Mouse (Mus musculus): ENCODE data around the gene Zfp287. TPM values are rescaled to one million over a fixed set of nuclear protein-coding genes. Genes with fewer than 3 reads are reported as not detected.
"Not testable (repeated sequence)": the region's sequence is repeated elsewhere in the genome, so short reads cannot be mapped to it uniquely, and the experiment has no call there.

Zfp287 gene
- polyA plus RNA-seq (2016; fragmentation: Nextera tagmentation; extraction: Ambion mirVana), result 16.9 and 18.7 TPM in 2 replicates

- peaks cover 16% of the 10 kb centered on the region for H3K36me3 ChIP-seq
- H3K27ac ChIP-seq, result peak within 1 kb of the TSS; percentile 77
- peak within 1 kb of the TSS; percentile 71 for H3K4me2 ChIP-seq (replicated peaks)
- ATAC-seq (ENCODE audit: insufficient number of reproducible peaks, insufficient read depth, low FRiP score, low TSS enrichment), result peak; percentile 95
- no peaks in the 10 kb centered on the region for H3K27me3 ChIP-seq
- 0 out of 2 replicates have a peak, but pooled peaks cover 4% of the 10 kb centered on the region for H3K4me1 ChIP-seq
- H3K9me3 ChIP-seq, result no peaks in the 10 kb centered on the region
- peak within 1 kb of the TSS; percentile 77 for H3K9ac ChIP-seq
- 1% methylated on average over 48 of the region's 48 CpGs for WGBS
- H3K4me3 ChIP-seq, result peak within 1 kb of the TSS; percentile 78
Measured at GRCm38 (mm10) chr11:62731311-62732021, at the start of gene Zfp287. Gene Zfp287, minus strand, starts transcription at chr11:62731905.

GRCm38 (mm10) chr11:62776510-62776909 lies 44.8 kb upstream of the Zfp287 start:
- ATAC-seq (ENCODE audit: insufficient number of reproducible peaks, insufficient read depth, low FRiP score, low TSS enrichment), result no peak
- WGBS, result 93% methylated on average over 7 of the region's 7 CpGs
- Histone ChIP-seq H3K27me3 (no peaks in the 10 kb centered on the region), H3K27ac (no peak overlapping the region), H3K9ac (no peak overlapping the region), H3K4me2 (replicated peaks) (no peak overlapping the region), H3K4me1 (no peaks in the 10 kb centered on the region), H3K9me3 (peaks cover 53% of the 10 kb centered on the region), H3K36me3 (peaks cover 51% of the 10 kb centered on the region), H3K4me3 (no peak overlapping the region)

DNA sequence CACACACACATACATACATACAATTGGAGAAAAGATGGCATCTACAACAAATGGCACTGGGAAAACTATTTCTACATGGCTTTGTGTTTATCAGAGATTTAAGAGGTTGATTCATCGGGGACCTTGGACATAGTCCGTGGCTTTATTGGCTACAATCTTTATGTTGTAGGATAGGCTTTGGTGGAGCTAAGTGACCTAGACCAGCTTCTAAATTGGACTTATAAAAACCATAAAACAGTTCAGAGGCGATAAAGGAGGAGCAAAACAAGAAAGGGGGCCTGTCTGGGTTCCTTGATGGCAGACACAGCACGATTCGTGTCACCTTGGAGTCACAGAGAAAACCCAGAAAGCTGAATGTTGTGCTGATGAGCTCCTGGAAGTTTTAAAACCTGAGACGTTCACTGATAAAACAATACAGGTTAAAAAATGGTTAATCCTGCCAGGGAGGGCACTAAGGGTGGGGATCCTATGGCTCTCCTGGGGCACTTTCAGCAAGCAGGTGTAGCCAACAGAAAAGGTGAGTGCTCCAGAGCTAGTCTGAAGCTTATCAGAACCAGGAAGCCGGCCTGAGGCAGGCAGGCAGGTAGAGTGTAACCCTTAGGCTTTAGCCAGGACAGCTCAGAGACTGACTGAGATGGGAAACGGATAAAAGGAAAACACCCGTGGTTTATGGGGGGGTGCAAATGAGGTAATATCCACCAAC lies 29.2 kb upstream of the Zfp287 start:
- H3K4me2 ChIP-seq (replicated peaks), result no peak overlapping the region
- H3K4me1 ChIP-seq, result 0 out of 2 replicates have a peak, but pooled peaks cover 3% of the 10 kb centered on the region
- peaks cover 4% of the 10 kb centered on the region for H3K27me3 ChIP-seq
- H3K36me3 ChIP-seq, result no peaks in the 10 kb centered on the region
- H3K9me3 ChIP-seq, result no peaks in the 10 kb centered on the region
- 74% methylated on average over 9 of the region's 9 CpGs for WGBS
- no peak overlapping the region for H3K9ac ChIP-seq
- H3K4me3 ChIP-seq, result no peak overlapping the region
- ATAC-seq (ENCODE audit: insufficient number of reproducible peaks, insufficient read depth, low FRiP score, low TSS enrichment), result no peak
- no peak overlapping the region for H3K27ac ChIP-seq

- no peak overlapping the region for H3K9ac ChIP-seq
Measured at GRCm38 (mm10) chr11:62758491-62758890, 26.8 kb upstream of the Zfp287 start.

GRCm38 (mm10) chr11:62757906-62758305 lies 26.2 kb upstream of the Zfp287 start:
- Histone ChIP-seq H3K9me3 (no peaks in the 10 kb centered on the region), H3K4me2 (replicated peaks) (no peak overlapping the region), H3K9ac (no peak overlapping the region), H3K27ac (no peak overlapping the region), H3K36me3 (no peaks in the 10 kb centered on the region), H3K27me3 (peaks cover 4% of the 10 kb centered on the region), H3K4me1 (0 out of 2 replicates have a peak, but pooled peaks cover 3% of the 10 kb centered on the region), H3K4me3 (no peak overlapping the region)
- 78% methylated on average over 6 of the region's 6 CpGs for WGBS
- ATAC-seq (ENCODE audit: insufficient number of reproducible peaks, insufficient read depth, low FRiP score, low TSS enrichment), result no peak

More at GRCm38 (mm10) chr11:62758491-62758890, 26.8 kb upstream of the Zfp287 start:
- Histone ChIP-seq H3K36me3 (no peaks in the 10 kb centered on the region), H3K4me3 (no peak overlapping the region), H3K4me1 (0 out of 2 replicates have a peak, but pooled peaks cover 3% of the 10 kb centered on the region), H3K27me3 (peaks cover 4% of the 10 kb centered on the region), H3K9me3 (no peaks in the 10 kb centered on the region), H3K4me2 (replicated peaks) (no peak overlapping the region), H3K27ac (no peak overlapping the region)
- ATAC-seq (ENCODE audit: insufficient number of reproducible peaks, insufficient read depth, low FRiP score, low TSS enrichment), result no peak
- WGBS, result 88% methylated on average over 11 of the region's 11 CpGs

- Histone ChIP-seq H3K4me1 (0 out of 2 replicates have a peak, but pooled peaks cover 3% of the 10 kb centered on the region), H3K9me3 (no peaks in the 10 kb centered on the region), H3K27me3 (peaks cover 4% of the 10 kb centered on the region), H3K9ac (0 out of 2 replicates have a peak overlapping the region, but pooled peaks have one; percentile 30), H3K4me3 (peak overlapping the region; percentile 22), H3K4me2 (replicated peaks) (peak overlapping the region; percentile 50), H3K27ac (no peak overlapping the region), H3K36me3 (no peaks in the 10 kb centered on the region)
- no peak for ATAC-seq (ENCODE audit: insufficient number of reproducible peaks, insufficient read depth, low FRiP score, low TSS enrichment)
- WGBS, result 6% methylated on average over 7 of the region's 7 CpGs
Measured at GRCm38 (mm10) chr11:62757143-62757507, 25.4 kb upstream of the Zfp287 start.

- Histone ChIP-seq H3K36me3 (no peaks in the 10 kb centered on the region), H3K9ac (0 out of 2 replicates have a peak overlapping the region, but pooled peaks have one; percentile 30), H3K4me2 (replicated peaks) (peak overlapping the region; percentile 50), H3K27ac (no peak overlapping the region), H3K9me3 (no peaks in the 10 kb centered on the region), H3K4me3 (peak overlapping the region; percentile 22), H3K4me1 (0 out of 2 replicates have a peak, but pooled peaks cover 3% of the 10 kb centered on the region), H3K27me3 (peaks cover 4% of the 10 kb centered on the region)
- 6% methylated on average over 36 of the region's 36 CpGs for WGBS
- ATAC-seq (ENCODE audit: insufficient number of reproducible peaks, insufficient read depth, low FRiP score, low TSS enrichment), result peak; percentile 98
Measured at GRCm38 (mm10) chr11:62756456-62757142, 24.9 kb upstream of the Zfp287 start.

- H3K36me3 ChIP-seq, result no peaks in the 10 kb centered on the region
- 0 out of 2 replicates have a peak, but pooled peaks cover 3% of the 10 kb centered on the region for H3K4me1 ChIP-seq
- H3K9ac ChIP-seq, result no peak within 1 kb of the TSS
- 86% methylated on average over 8 of the region's 8 CpGs for WGBS
- H3K4me2 ChIP-seq (replicated peaks), result no peak within 1 kb of the TSS
- no peak within 1 kb of the TSS for H3K4me3 ChIP-seq
- no peaks in the 10 kb centered on the region for H3K9me3 ChIP-seq
- peaks cover 13% of the 10 kb centered on the region for H3K27me3 ChIP-seq
- no peak within 1 kb of the TSS for H3K27ac ChIP-seq
- ATAC-seq (ENCODE audit: insufficient number of reproducible peaks, insufficient read depth, low FRiP score, low TSS enrichment), result no peak
Measured at GRCm38 (mm10) chr11:62752780-62753179, 21.1 kb upstream of the Zfp287 start, which contains the start of gene Gm10428. Gene Gm10428, plus strand, starts transcription at chr11:62753100.

DNA sequence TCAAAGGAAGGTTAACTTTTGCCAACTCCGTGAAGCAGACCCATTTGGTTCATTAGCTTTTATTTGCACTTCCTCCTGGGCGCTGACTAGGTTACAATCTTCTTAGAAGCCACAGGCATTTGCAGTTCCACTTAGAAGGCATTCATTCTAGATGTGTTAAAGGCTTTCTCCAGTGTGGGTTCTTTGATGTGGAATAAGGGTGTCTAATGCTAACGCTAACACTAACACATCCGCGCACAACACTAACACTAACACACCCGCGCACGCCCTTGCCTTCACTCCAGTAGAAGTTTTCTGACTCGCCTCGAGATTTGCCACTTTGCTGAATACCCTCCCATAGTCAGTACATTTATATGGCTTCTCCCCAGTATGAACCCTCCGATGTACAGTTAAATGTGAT lies 20.5 kb upstream of the Zfp287 start:
- Histone ChIP-seq H3K27ac (no peak overlapping the region), H3K9ac (no peak overlapping the region), H3K4me1 (0 out of 2 replicates have a peak, but pooled peaks cover 1% of the 10 kb centered on the region), H3K4me3 (no peak overlapping the region), H3K36me3 (no peaks in the 10 kb centered on the region), H3K27me3 (peaks cover 9% of the 10 kb centered on the region; the same call in 1 of the 2 replicates), H3K9me3 (no peaks in the 10 kb centered on the region), H3K4me2 (replicated peaks) (no peak overlapping the region)
- WGBS, result 81% methylated on average over 11 of the region's 11 CpGs
- ATAC-seq (ENCODE audit: insufficient number of reproducible peaks, insufficient read depth, low FRiP score, low TSS enrichment), result no peak

DNA sequence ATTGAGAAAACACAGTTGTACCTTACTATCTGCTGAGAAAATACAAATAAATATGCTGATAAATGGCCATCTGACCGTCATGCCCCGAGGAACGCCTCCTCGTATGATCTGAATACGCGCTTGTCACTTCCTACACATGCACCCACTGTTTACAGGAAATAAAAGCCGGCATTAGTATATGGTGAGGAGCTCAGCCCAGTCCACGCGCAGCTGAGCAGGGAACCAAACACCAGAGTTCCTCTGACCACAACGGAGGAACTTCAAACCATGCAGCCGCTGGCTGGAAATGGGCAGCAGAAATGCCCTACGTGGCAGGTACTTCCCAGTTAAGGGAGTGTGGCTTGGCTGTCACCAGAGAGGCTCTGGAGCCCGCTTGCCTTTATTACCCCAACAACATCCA lies 17.7 kb upstream of the Zfp287 start:
- H3K9ac ChIP-seq; H3K4me3 ChIP-seq; H3K36me3 ChIP-seq; H3K27ac ChIP-seq; H3K4me1 ChIP-seq; H3K9me3 ChIP-seq; ATAC-seq (ENCODE audit: insufficient number of reproducible peaks, insufficient read depth, low FRiP score, low TSS enrichment); H3K4me2 ChIP-seq (replicated peaks); H3K27me3 ChIP-seq: not testable (repeated sequence)
- 91% methylated on average over 13 of the region's 13 CpGs for WGBS

GRCm38 (mm10) chr11:62748062-62748461 lies 16.4 kb upstream of the Zfp287 start:
- H3K9me3 ChIP-seq, result no peaks in the 10 kb centered on the region
- no peaks in the 10 kb centered on the region for H3K36me3 ChIP-seq
- H3K4me3 ChIP-seq, result no peak overlapping the region
- peaks cover 5% of the 10 kb centered on the region; the same call in 1 of the 2 replicates for H3K4me1 ChIP-seq
- H3K4me2 ChIP-seq (replicated peaks), result no peak overlapping the region
- H3K27me3 ChIP-seq, result peaks cover 9% of the 10 kb centered on the region; the same call in 1 of the 2 replicates
- WGBS, result 79% methylated on average over 4 of the region's 4 CpGs
- H3K27ac ChIP-seq, result no peak overlapping the region
- no peak for ATAC-seq (ENCODE audit: insufficient number of reproducible peaks, insufficient read depth, low FRiP score, low TSS enrichment)
- H3K9ac ChIP-seq, result no peak overlapping the region
